Mouse (Mus musculus): ENCODE data around the gene Gigyf1.

Gene Gigyf1

GRCm38 (mm10) chr5:137518436-137518835 is at the start of gene Gigyf1:
Gene Gigyf1, plus strand, starts transcription at chr5:137518548.
- peak; percentile 59 to 74 for DNase-seq

- no peak for DNase-seq
These were observed 46.0 kb upstream of the Gigyf1 start for GRCm38 (mm10) chr5:137472252-137472904.

GRCm38 (mm10) chr5:137474351-137474750 is 44.0 kb upstream of the Gigyf1 start:
- DNase-seq: no peak

GRCm38 (mm10) chr5:137476964-137477363 is 41.4 kb upstream of the Gigyf1 start, which contains the start of gene Zan:
Gene Zan, minus strand, starts transcription at chr5:137477064.
- DNase-seq: no peak

GRCm38 (mm10) chr5:137481138-137481537 is 37.2 kb upstream of the Gigyf1 start:
- peak; percentile 90 to 94 for DNase-seq

GRCm38 (mm10) chr5:137481897-137482296 is 36.5 kb upstream of the Gigyf1 start:
- peak; percentile 55 to 57 for DNase-seq

GRCm38 (mm10) chr5:137485071-137485850 is 33.1 kb upstream of the Gigyf1 start:
- no peak for DNase-seq

GRCm38 (mm10) chr5:137485851-137486155 is 32.5 kb upstream of the Gigyf1 start:
- no peak for DNase-seq

- peak in 1 of 2 experiments; percentile 48 for DNase-seq
These were observed 30.7 kb upstream of the Gigyf1 start for GRCm38 (mm10) chr5:137487616-137488015.

GRCm38 (mm10) chr5:137491559-137491958 is 26.8 kb upstream of the Gigyf1 start:
- DNase-seq: peak; percentile 74 to 82

GRCm38 (mm10) chr5:137493831-137494230 is 24.5 kb upstream of the Gigyf1 start:
- DNase-seq: peak; percentile 47 to 60

- no peak for DNase-seq
These were observed 18.2 kb upstream of the Gigyf1 start for GRCm38 (mm10) chr5:137500186-137500585.

GRCm38 (mm10) chr5:137501709-137502666 is 16.4 kb upstream of the Gigyf1 start, which contains the start of gene Pop7:
Gene Pop7, minus strand, starts transcription at chr5:137502518.
- DNase-seq: peak; percentile 99 to 100

- peak; percentile 95 for DNase-seq
These were observed 15.7 kb upstream of the Gigyf1 start for GRCm38 (mm10) chr5:137502667-137503110.

GRCm38 (mm10) chr5:137504041-137504440 is 14.3 kb upstream of the Gigyf1 start:
- peak in 1 of 2 experiments; percentile 53 for DNase-seq

GRCm38 (mm10) chr5:137510014-137510501 is 8.3 kb upstream of the Gigyf1 start:
- peak; percentile 91 to 92 for DNase-seq

- peak; percentile 62 to 66 for DNase-seq
These were observed 7.6 kb upstream of the Gigyf1 start for GRCm38 (mm10) chr5:137510573-137511390.

- no peak for DNase-seq
These were observed 6.6 kb upstream of the Gigyf1 start for GRCm38 (mm10) chr5:137511706-137512105.

GRCm38 (mm10) chr5:137512847-137513794 is 5.2 kb upstream of the Gigyf1 start:
- peak; percentile 85 to 86 for DNase-seq

- DNase-seq: peak; percentile 62 to 65
These were observed 4.2 kb upstream of the Gigyf1 start for GRCm38 (mm10) chr5:137513951-137514721.
